Mouse (Mus musculus) v-Abl transformed pro-B cells (cell line): ENCODE measurements at regions not wholly inside any gene's neighbourhood (a gene's known extent, or its start where the extent isn't known, plus 50 kb on each side); places are given as distances from the start of the nearest gene placed in this dataset.

Source experiments
- in situ Hi-C, 2 experiments: fragments of 400-800 bp; cut with MboI; formaldehyde crosslinking; loops; one replicate each; pipeline ENCODE4 v1.15.1; 2025; ENCODE audit not compliant: unreplicated experiment in 2 of 2

- in situ Hi-C loops, result loop anchor here (5.0 kb wide), 2 partner anchors 35 to 90 kb away; no protein-coding TSS in a partner anchor
Observed at GRCm38 (mm10) chr1:153601928-153602631, 50.7 kb upstream of the Rgs8 start.

- in situ Hi-C loops, result loop anchor here (5.0 kb wide), 2 partner anchors 35 to 90 kb away; no protein-coding TSS in a partner anchor
Observed at GRCm38 (mm10) chr1:153602632-153602965, 50.2 kb upstream of the Rgs8 start.
